Mouse (Mus musculus) heart, adult 11 months (tissue): Measurements from ENCODE around the gene Ugt1a6a.
"Not testable (repeated sequence)": the region's sequence is repeated elsewhere in the genome, so short reads cannot be mapped to it uniquely, and the experiment has no call there.

ENCODE experiments used
- DNase-seq: peaks from one replicate; pipeline ENCODE4 v3.0.0; 2022

Gene Ugt1a6a

GRCm38 (mm10) chr1:88134457-88135011, at the start of gene Ugt1a6a:
TSS of gene Ugt1a6a (plus strand) at chr1:88134809.
- peak; percentile 96 for DNase-seq

DNA sequence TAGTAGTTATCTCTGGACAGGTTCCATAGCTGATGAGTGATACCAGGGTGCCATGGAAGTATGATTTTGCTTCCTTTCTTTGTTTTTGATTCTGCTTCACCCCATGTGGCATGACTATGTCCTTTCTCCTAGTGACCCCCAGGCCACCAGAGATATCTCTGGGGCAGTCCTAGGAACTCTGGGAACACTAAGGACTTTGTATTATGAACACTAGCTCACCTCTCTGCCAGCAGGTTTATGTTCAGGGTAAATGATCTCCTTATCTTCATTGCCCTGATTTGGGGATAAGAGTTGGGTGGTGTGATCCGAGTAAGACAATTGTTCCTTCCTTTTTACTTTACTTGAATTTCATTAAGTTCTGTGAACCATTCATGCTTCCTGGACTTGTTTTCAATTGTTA, 48.5 kb upstream of the Ugt1a6a start:
- no peak for DNase-seq

DNA sequence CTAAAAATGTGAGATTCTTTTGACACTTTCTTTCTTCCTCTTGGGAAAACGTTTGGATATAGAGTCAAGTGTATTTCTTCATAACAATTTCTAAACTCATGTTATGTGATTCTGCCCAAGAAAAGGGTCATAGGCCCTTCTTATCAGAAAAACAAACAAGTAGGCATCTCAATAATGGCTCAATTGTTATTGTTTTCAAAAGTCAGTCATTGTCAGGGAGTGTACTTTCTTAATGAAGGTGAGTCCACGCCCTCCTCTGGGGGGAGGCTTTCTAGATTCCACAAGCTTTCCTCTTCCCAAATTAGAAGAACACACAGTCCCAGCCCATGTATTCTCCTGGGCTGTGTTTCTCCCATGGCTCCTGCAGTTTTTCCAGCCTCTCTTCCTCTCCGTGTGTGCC, 47.1 kb upstream of the Ugt1a6a start, which contains the start of gene Ugt1a8:
Ugt1a8 (plus strand) TSS at position 301 of the 400 bp plus-strand sequence.
- no peak for DNase-seq

DNA sequence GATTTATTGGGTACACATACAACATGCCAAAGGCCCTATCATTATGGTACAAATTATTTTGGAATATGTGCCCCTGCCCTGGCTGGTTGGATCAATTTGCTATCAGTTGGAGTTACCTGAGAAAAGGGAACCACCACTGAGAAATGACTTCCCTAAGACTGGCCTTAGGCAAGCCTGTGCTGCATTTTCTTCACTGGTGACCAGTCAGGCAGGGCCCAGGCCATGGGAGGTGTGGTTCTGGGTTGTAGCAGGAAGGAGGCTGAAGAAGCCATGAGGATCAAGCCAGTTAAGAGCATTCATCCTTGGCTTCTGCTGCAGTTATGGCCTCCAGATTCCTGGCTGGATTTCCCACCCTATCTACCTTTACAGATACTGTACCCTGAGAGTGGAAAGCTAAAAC, 42.3 kb upstream of the Ugt1a6a start:
- peak; percentile 78 for DNase-seq

DNA sequence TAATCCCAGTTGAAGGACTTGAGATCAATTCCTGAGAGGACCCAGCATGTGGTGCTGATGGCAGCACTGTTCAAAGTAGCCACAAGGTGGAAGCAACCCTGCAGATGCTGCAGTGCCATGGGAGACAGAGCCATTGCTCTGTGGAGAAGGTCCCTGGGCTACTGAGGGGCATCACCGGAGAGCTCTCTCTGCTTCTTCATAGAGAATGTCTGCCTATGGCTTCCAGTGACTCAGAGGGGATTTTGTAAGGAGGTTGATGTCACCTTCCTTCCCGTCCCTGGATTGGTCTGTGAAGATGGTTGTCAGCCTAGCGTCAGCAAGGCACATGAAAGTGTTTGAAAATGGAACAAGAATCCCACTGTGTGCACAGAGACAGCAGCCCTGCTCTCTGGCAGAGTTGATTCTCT, 40.3 kb upstream of the Ugt1a6a start:
- peak; percentile 89 for DNase-seq

GRCm38 (mm10) chr1:88094941-88095492, 39.6 kb upstream of the Ugt1a6a start, which contains the start of gene Ugt1a7c:
TSS of gene Ugt1a7c (plus strand) at chr1:88095062.
- peak; percentile 96 for DNase-seq

- DNase-seq: peak; percentile 83
These were observed 36.1 kb upstream of the Ugt1a6a start for GRCm38 (mm10) chr1:88098546-88098945.

- DNase-seq: peak; percentile 64
These were observed 34.9 kb upstream of the Ugt1a6a start for GRCm38 (mm10) chr1:88099691-88100090.

GRCm38 (mm10) chr1:88103019-88103418, 31.6 kb upstream of the Ugt1a6a start, which contains the start of gene Ugt1a6b:
TSS of gene Ugt1a6b (plus strand) at chr1:88103252.
- not testable (repeated sequence) for DNase-seq

DNA sequence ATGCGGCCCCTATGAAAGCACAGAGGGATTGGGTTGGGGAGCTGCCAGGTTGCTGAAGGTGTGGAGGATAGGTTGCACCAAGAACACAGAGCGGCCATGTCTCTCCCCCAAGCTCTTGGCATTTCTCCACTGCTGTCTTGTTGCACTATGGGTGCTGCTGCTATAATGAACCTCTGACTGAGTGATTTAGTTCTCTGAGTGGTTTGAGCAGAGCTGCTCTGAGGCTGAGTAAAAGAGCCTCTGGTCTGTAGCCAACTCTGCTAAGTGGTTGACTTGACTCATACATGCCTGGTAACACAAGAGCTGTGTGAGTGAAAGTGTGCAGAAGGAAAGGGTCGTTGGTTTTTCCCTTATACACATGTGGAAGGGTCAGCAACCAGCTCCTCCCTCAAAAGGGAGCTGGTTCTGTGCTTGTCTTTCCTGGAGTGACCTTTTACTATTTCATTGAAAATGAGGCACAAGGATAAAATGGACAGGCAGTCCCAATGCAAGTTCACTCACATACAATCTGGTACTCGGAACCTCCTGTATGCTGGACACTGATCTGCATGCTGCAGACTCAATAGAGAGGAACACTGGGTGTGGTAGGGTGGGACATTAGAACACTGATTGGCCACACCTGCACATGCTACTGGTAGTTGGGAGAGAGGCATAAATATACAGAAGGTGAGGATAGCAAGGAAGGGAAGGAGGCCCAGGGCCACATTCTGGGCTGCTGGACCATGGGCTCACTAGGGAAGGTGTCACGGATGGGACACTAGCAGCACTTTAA, 30.7 kb upstream of the Ugt1a6a start:
- DNase-seq: peak; percentile 84

DNA sequence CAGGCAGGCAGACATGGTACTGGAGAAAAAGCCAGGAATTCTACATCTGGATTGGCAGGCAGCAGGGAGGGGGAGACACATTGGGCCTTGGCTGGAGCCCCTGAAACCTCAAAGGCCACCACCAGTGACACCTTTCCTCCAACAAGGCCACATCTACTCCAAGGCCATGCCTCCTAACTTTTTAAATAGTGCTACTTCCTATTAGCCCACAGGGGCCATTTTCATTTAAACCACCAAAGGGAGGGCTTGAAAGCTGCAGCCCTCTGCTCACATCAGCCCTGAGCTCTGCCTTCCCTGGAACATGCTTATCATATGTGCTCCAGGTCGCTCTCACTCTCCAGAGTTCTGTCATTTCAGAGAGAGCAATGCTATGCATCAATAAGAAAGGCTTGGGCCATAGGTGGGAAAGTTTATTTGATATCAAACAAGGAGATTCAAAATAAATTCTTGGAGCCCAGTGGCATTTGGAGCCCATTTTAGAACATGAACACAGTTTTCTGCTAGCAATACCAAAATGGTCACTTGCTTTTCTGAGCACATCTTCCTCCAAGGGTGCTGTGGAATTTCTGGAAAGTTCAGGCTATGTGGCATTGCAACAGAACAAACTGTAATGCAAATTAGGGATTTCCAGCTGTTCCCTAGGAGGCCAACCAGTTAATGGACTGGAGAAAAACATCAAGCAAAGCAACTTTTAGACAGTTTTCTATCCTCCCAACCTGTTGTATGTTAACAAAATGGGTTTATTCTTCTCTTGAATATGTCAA, 29.8 kb upstream of the Ugt1a6a start:
- DNase-seq: peak; percentile 73

GRCm38 (mm10) chr1:88105656-88106055, 29.0 kb upstream of the Ugt1a6a start:
- DNase-seq: peak; percentile 64

GRCm38 (mm10) chr1:88109027-88109557, 25.5 kb upstream of the Ugt1a6a start:
- peak; percentile 41 for DNase-seq

DNA sequence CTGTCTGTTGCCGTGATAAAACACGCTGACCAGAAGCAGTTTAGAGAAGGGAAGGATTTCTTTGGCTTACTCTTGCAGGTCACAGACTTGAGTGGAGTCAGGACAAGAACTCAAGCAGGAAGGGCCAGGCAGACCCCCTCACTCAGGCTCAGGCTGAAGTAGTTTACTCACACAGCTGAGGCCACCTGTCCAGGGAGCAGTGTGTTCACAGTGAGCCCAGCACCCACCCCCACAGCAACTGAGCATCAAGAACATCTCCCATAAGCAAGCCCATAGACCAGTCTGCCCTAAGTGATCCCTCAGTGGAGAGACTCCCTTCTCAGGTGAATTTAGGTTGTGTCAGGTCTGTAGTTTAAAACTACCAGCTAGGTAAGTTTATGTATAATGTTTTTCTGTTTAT, 25.0 kb upstream of the Ugt1a6a start:
- DNase-seq: peak; percentile 43

GRCm38 (mm10) chr1:88112769-88113168, 21.8 kb upstream of the Ugt1a6a start:
- not testable (repeated sequence) for DNase-seq

DNA sequence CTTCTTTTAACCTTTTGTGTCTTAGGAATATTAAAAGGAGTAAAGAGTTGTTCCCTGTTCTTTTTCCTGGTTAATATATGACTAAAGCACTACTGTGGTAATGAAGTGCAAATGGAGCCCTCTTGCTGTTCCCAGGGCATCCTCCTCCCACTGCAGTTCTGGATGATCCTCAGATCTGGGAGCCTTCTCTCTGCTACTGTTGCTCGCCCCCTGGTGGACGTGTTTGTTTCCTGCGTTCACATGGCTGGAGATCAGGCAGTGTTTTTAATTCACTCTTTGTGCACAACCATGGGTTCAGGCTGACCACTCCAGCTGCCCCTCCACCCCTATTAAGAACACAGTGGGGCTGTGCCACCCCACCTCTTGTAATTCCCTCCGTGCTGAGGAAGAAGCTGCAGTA, 14.1 kb upstream of the Ugt1a6a start:
- not testable (repeated sequence) for DNase-seq

DNA sequence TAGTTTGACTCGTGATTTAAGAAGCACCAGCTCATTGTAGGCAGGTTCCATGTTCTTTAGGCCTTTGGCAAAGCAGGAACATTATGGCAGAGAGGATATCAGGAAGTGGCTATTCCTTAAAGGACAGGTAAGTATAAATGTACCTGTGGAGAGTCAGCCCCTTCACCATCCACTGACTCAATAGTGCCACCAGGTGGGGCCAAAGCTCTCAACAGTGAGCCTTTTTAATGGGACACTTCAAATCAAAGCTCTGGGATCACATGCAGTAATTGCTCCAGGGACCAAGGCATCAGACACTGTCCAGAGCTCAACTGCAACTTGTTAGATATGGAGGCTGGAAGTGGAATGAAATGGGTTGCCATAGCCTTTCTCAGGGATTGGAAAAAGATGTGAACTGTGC, 13.1 kb upstream of the Ugt1a6a start:
- peak; percentile 55 for DNase-seq

GRCm38 (mm10) chr1:88125827-88126360, 8.7 kb upstream of the Ugt1a6a start:
- not testable (repeated sequence) for DNase-seq

DNA sequence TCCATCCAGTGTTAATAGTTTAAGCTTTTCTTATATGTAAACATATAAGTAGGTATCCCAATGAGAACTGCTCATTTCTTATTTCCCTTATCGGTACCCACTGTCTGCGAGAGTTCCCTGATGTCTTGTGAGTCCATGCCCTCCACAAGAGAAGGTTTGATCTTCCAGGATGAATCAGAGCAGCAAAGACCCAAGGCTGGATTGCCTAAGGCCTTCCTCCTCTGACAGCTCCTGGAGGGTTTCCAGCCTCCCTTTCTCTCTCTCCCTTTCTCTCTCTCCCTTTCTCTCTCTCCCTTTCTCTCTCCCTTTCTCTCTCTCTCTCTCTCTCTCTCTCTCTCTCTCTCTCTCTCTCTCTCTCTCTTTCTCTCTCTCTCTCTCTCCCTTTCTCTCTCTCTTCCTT, 5.5 kb upstream of the Ugt1a6a start:
- not testable (repeated sequence) for DNase-seq

DNA sequence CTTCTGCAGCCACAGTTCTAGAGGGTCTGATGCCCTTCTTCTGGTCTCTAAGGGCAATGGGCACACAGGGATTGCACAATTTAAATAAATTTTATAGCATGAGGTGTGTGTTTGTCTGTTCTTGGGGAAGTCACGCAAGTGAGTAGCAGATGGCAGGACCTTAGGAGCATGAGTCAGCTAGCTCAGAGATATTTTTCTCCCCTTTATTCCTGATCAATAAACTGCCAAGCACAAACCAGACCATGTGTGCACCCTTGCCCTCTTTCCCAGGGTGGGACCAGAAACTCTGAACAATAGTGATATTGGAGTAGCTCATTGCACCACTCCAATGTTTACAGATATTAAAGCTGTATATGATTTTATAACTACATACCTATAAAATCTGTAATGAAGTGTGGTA, 4.4 kb upstream of the Ugt1a6a start:
- not testable (repeated sequence) for DNase-seq

DNA sequence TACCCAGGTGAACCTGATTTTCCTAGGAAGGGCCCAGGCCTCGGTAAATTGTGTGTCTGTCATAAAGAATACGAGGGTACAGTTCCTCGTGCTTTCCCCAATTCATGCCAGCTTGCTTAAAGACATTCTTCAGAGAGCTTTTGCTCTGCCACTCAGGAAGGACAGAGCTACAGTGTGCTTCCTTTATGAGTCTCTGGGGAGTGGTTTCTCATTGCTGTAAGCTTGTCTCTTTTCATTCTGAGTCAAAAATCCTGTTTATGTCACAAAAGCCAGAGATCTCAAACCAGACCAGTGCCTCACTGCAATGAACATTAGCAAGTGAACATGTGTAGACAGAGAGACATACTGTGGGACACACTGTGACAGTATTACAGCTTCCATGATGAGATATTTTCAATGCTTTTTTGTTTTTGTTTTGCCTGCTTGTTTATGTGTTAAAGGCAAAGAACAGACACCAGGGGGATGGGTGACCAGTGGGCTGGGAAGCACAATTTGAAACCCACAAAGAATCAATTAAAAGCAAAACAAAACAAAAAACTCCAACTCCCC, 627 bp upstream of the Ugt1a6a start:
- DNase-seq: no peak

GRCm38 (mm10) chr1:88135229-88135904, 758 bp downstream of the Ugt1a6a start:
- not testable (repeated sequence) for DNase-seq
